Mouse (Mus musculus) C3H10T1/2 (cell line): ENCODE measurements around the gene Krt83. TPM values are rescaled to one million over a fixed set of nuclear protein-coding genes. Genes with fewer than 3 reads are reported as not detected.

Source experiments
- polyA plus RNA-seq, 2 experiments: library from polyadenylated mRNA; unstranded; fragments of >200 nt; fragmentation: generic; extraction: Trizol; gene quantifications; one replicate each; pipeline ENCODE4 v1.2.1; 2012; ENCODE audit warnings: missing spikeins in 2 of 2

Krt83 gene
- polyA plus RNA-seq, result under 1 TPM in 1 of 2 experiments, not detected in 1; 0.06 TPM

DNA sequence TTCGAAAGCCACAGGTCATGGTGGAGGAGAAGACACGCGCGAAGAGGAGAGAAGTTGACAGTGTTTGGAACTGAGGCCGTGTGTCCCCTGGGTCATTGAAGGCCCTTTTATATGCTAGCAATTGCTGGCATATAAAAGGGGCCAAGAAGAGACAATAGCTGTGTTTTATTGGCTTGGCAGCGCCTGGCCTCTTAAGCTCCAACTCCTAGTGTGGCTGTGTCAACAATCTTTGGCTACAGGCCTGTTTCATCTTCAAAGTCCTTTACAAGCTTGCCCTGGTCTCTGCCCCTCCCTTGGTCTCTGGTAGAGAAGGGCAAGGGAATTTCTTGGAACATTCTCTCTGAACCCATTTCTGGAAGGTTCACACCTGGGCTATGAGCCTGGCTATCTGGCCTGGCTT, at the start of gene Krt83:
TSS of gene Krt83 (minus strand) at position 82 of the 400 bp plus-strand sequence.

DNA sequence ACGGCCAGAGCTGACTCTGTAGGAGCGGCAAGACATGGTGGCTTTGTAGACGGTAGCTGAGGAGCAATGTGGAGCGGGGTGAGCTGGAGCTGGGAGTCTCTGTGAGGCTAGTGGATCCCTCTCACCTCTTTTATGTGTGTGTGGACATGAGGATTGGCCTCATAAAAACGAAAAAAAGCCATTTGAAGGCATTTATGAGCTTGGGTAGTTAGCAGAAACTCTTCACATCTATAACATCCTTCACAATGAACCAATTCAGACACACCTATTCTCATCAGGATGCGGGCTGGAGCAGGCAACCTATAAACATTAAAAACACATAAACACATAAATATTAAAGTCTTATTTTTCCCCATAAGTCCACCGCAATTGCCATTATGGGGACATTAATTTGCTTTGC, 41.4 kb upstream of the Krt83 start, which contains the start of gene Krt84:
TSS of gene Krt84 (minus strand) at position 101 of the 400 bp plus-strand sequence.

GRCm38 (mm10) chr15:101517161-101517560, 25.8 kb upstream of the Krt83 start, which contains the start of gene Gm49425:
Gene Gm49425 (minus strand): TSS chr15:101517261.

GRCm38 (mm10) chr15:101472952-101473528, 18.3 kb downstream of the Krt83 start, which contains the start of gene Krt86:
Gene Krt86 (plus strand): TSS chr15:101473478.

DNA sequence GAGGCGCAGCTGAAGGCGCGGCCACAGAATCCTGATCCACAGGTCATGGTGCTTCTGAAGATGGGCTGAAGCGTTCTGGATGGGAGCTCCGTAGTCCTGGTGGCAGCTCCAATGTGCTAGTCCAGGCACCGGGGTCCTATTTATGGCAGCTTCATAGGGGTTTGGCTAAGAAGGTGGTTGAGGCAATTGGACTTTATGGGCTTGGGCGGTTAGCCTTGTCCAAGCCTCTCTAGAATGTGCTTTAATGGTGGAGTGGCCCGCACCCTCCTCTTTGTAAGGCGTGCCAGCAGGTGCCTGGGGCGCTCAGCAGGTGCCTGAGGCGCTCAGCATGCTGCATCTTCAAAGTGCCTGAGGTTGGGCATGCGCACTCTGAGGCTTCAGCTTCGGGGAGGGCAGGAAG, 27.7 kb downstream of the Krt83 start, which contains the start of gene Krt81:
TSS of gene Krt81 (minus strand) at position 101 of the 400 bp plus-strand sequence.

GRCm38 (mm10) chr15:101447444-101447843, 43.9 kb downstream of the Krt83 start, which contains the start of gene Krt88:
Gene Krt88 (plus strand): TSS chr15:101447744.

DNA sequence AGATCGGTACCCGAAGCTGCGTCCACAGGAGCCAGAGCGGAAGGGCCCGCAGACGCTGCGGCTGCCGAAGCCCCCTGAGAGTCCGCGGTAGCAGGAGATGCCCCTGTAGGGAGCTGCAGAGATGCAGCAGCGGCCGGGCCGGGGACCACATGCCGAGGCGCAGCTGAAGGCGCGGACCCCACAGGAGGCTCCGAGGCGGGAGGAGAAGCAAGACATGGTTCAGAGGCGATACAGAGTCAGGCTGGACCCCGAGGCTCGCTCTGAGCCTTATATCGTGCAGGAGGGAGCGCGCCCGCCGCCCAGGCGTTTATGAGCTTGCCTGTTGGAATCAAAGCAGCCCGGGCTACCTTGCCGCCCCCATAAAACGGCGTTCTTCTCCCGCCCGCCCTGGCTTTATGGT, 52.8 kb downstream of the Krt83 start, which contains the start of gene Krt87:
TSS of gene Krt87 (minus strand) at position 250 of the 400 bp plus-strand sequence.

Other genes with a start within 250 kb of the Krt83 start
- gene Nr4a1, start 237.2 kb downstream of the Krt83 start, polyA plus RNA-seq, result 10 to 100 TPM in 1 of 2 experiments, 1 to 10 TPM in 1; 1.4 to 12.1 TPM
- gene Atg101, start 207.2 kb downstream of the Krt83 start, polyA plus RNA-seq, result 10 to 100 TPM; 73.1 to 87.9 TPM
- under 1 TPM; 0.06 to 0.40 TPM for gene 6030408B16Rik, start 198.3 kb downstream of the Krt83 start, polyA plus RNA-seq
- 1 to 10 TPM in 1 of 2 experiments, under 1 TPM in 1; 0.46 to 5.3 TPM for gene Krt80, start 121.3 kb downstream of the Krt83 start, polyA plus RNA-seq
- gene Krt7, start 80.5 kb downstream of the Krt83 start, polyA plus RNA-seq, result under 1 TPM; 0.47 to 0.51 TPM
- gene Krt87, start 52.7 kb downstream of the Krt83 start, polyA plus RNA-seq, result under 1 TPM; 0.08 to 0.27 TPM
- under 1 TPM in 1 of 2 experiments, not detected in 1; 0.15 TPM for gene Krt88, start 43.8 kb downstream of the Krt83 start, polyA plus RNA-seq
- under 1 TPM in 1 of 2 experiments, not detected in 1; 0.14 TPM for gene Krt81, start 27.8 kb downstream of the Krt83 start, polyA plus RNA-seq
- gene Krt86, start 18.0 kb downstream of the Krt83 start, polyA plus RNA-seq, result under 1 TPM in 1 of 2 experiments, not detected in 1; 0.06 TPM
- gene Gm49425, start 25.7 kb upstream of the Krt83 start, polyA plus RNA-seq, result not detected
- gene Krt84, start 41.3 kb upstream of the Krt83 start, polyA plus RNA-seq, result under 1 TPM in 1 of 2 experiments, not detected in 1; 0.04 TPM
- gene Krt82, start 59.2 kb upstream of the Krt83 start, polyA plus RNA-seq, result not detected
- gene Krt90, start 71.4 kb upstream of the Krt83 start, polyA plus RNA-seq, result not detected
- not detected for gene Krt75, start 82.4 kb upstream of the Krt83 start, polyA plus RNA-seq
- gene Gm5414, start 136.7 kb upstream of the Krt83 start, polyA plus RNA-seq, result not detected
- gene Gm5478, start 155.9 kb upstream of the Krt83 start, polyA plus RNA-seq, result not detected
- not detected for gene Krt6b, start 188.8 kb upstream of the Krt83 start, polyA plus RNA-seq
- not detected for gene Krt6a, start 202.8 kb upstream of the Krt83 start, polyA plus RNA-seq
- gene Krt5, start 221.4 kb upstream of the Krt83 start, polyA plus RNA-seq, result under 1 TPM in 1 of 2 experiments, not detected in 1; 0.05 TPM